Mouse (Mus musculus) T-cell, adult 2 months (primary cell): ENCODE results near the gene Hgd.
A peak's percentile ranks its signal among the peaks of the same experiment; 100 is the strongest.

Experiments used
- DNase-seq: peaks from one replicate; pipeline ENCODE4 v3.0.0; 2022; ENCODE audit warnings: low spot score

Gene Hgd

DNA sequence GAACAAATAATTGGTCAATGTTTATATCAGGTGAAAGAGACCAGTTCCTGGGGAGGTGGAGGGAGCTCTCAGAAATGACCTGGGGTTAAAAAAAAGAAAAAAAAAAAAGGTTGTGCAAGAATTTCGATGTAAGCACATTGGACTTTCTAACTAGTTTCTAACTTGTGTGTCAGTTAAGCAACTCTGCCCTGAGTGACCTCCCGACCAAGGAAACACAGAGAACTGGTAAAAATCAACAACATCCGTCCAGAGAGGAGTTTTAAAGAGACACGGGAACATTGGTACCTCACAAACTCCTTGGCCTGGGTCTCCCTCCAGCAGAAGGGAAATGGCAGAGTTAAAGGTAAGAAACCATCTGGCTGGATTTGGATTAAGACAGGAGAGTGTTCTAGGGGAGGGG, at the start of gene Hgd:
TSS of gene Hgd (plus strand) at position 160 of the 400 bp plus-strand sequence.
- DNase-seq: no peak

DNA sequence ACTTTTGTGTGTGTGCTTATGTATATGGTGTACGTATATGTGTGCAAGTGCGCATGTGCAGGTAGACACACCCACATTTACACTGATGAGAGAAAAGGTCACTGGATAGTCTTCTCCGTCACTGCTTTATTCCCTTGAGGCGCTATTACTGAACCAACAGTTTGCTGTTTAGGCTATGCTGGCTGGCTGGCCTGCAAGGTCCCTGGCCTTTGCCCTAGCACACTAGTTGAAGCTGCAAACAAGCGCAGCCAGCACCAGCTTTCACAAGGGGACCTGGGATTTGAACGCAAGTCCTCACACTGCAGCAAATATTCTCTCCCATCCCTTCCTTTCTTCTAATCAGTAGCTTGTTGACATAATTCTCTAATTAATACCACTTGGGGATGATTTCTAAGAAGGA, 49.8 kb upstream of the Hgd start:
- DNase-seq: no peak

DNA sequence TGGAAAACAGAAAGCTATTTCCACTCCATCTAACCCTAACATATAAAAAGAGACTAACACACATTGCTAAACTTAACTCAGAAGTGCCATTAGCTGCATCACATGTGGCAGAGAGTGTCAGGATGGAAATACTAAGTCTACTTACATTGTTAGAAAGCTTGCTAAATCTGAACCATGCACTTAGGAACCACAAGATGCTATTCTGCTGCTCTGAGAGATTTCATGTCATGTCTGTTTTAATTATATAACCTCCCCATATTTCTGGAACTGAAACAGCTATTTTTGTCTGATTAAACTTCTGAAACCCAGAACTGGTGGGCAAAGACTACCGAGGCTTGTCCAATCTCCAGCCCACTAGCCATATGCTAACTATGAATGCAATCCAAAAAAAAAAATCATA, 47.9 kb upstream of the Hgd start:
- DNase-seq: no peak

DNA sequence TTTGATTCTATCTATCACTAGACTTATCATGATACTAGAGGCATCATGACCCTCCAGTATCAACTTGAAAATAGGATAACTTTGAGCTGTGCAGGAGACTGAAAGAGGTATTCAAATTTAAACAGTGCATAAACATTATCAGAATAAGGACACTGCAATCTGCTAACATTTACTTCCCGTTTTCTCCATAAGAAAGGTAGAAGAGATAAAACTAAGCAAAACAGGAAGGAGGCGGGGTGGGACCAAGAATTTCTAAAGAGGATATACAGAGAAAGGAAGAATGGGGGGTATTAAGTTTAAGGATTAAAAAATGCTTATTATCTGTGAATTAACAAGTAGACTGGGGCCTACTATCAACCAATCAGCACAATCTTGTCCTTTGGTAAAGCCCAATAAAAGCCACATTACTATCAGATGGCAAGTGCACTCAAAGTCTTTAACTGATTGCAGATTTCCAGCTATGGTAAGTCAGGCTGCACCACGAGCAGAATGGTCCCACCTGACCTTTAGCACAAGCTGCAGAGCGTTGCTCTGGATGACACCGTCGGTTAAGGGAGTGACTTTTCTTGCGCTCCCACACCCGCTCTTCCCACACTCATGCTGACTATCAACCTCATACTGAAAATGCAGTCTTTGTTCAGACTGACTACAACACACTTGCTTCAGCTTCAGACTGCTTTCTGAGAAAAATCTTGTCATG, 46.4 kb upstream of the Hgd start:
- DNase-seq: no peak

DNA sequence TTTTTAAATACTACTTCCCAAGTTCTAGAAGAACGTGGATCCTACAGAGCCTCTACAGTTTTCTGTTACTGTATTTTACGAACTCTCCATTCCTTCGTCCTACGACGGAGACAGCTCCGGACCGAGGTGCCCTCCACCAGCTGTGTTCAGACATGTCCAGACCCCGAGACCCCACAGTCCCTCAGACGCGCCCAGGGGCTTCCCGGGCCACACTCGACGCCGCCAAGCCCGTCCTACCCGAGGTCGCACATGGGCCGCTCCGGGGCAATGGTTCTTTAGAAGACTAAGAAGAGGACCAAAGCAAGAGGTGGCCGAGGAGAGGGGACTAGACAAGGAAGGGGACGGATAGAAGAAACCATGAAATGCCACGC, 40.7 kb upstream of the Hgd start:
- no peak for DNase-seq

DNA sequence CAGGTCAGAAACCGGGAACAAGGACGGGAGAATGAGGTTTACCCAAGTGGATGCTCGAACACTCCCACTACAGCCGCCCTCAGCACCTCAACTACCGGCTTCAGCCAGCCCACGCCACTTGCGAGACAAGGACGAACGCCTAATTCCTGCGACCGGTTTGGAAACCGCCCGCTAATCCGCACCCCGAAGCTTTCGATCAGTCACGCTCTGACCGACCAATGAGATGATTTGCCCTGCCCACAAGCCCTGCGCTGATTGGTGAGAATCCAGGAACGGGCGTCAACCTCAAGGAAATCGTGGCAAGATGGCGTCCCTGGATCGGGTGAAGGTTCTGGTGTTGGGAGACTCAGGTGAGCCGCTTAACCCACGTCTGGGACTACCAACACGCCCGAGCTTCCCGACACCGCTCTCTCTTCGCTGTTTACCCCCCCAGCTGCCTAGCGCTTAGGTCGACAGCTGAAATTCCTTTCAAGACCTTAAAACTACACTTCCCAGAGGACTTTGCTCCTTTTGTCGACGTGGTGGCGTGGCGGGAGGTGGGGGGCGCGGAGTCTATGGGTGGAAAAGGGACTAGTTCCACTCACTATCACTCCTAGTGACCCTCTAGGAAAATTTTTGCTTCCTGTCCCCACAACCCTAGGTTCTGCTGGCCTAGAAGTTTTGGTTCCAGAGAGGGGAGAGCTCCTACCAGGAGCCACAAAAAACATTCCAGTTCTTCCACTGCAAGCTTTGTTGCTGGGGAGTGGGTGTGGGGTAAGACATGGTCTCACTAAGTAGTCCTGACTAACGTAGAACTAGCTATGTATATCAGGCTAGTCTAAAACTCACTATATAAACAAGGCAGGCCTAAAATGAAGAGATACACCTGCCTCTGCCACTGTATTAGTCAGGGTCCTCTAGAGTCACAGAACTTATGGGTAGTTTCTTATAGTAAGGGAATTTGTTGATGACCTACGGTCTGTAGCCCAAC, 40.1 kb upstream of the Hgd start, which contains the start of the genes Gtf2e1 and Rabl3:
TSS of gene Gtf2e1 (minus strand) at position 179 of the 970 bp plus-strand sequence.
TSS of gene Rabl3 (plus strand) at position 275 of the 970 bp plus-strand sequence.
- peak; percentile 96 for DNase-seq

DNA sequence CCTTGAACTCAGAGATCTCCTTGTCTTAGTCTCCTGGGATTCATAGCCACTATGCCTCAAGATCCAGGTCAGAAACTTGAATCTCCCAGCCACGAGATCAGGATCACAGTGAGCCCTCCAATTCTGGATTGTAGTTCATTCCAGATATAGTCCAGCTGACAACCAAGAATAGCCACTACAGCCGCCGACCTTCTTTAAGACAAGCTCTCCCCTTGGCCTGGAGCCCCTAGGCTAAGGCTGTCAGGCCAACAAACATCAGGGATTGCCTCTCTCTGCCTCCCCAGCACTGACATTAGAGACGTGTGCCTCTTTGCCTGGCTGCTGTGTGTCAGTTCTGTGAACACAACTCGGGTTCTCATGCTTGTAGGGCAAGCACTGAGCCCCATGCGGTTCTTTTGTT, 39.2 kb upstream of the Hgd start:
- no peak for DNase-seq

DNA sequence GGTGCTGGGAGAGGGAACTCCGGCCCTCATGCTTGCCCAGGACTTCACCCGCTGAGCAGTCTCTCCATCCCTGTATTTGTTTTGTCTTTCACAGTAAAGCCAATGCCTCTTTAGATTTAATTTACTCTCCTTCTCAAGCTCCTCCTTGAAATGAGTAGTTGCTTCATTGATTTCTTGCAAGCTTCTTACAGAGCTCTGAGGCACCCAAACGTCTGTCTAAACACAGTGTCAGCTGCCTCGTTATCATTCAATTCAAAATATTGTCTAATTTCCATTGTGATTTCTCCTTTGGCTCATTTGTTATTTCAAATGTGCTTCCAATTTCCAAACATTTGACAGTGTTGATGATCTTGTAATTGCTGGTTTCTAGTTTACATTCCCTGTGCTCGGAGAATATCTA, 33.6 kb upstream of the Hgd start:
- no peak for DNase-seq

DNA sequence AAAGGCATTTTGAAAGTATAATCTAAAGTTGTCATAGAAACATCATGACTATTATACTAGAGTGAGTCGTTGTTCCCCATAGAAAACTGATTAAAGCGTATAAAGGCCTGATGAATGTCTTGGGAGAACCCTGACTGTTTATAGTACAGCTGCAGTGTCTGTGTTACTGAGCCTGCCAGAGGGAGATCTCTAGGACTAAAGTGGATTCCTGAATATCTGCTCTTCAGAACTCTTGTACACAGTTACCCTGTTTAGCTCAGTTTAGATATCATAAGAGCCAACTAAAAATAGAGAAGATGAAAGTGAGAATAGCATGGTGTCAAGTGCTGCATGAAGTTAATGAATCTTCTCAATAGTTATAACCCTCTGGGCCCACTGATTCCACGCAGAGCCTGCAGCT, 29.7 kb upstream of the Hgd start:
- DNase-seq: no peak

DNA sequence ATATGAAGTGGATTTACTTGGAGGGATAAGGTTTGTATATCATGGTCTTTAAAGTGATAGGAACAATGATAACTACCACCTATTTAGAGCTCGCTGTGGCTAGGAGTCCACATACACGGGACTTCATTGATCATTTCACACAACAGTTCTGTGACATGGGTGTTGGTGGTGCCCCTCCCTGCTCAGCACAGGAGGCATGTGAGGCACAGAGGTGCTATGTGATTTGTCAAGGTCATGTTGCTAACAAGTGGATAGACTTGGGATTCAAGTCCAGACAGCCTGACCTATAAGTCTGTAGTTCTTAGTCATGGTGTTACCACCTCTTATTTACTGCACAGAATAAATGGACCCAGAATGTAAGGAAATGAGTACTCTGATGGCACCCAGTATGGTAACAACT, 29.0 kb upstream of the Hgd start:
- DNase-seq: no peak

DNA sequence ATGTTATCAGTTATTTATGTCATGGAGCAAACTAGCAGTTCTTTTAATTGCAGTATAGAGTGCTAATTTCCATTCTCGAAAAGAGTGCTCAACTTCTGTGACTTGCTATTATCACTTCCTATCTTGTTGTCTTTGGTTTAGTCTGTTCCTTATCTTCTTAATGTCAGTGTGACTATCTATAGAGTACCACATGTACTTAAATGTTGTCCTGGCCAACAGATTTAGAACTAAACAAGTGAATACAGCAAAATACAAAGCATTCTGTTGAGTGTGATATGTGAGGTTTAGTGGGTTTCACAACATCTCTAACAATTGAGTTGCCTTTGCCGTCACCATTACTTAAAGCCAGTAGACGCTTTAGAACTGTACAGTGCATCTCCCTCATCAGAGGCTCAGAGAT, 27.1 kb upstream of the Hgd start:
- no peak for DNase-seq

DNA sequence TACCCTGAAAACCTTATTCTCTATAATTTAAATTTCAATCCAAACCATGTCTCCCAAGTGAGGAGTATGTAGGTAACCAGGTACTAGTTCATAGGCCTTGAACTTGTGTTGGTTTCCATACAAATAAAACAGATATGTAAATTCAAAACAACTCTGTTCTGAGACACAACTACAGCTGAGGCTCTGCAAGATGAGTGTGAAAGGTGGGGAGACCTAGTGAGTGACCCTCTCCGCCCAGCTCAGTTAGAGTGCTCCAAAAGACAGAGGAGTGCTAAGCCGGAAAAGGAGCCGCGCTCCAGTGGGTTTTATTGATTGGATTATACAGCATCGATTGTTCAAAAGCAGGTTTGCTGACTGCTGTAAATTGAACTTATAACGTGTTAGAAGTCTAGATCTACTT, 17.5 kb upstream of the Hgd start:
- no peak for DNase-seq

DNA sequence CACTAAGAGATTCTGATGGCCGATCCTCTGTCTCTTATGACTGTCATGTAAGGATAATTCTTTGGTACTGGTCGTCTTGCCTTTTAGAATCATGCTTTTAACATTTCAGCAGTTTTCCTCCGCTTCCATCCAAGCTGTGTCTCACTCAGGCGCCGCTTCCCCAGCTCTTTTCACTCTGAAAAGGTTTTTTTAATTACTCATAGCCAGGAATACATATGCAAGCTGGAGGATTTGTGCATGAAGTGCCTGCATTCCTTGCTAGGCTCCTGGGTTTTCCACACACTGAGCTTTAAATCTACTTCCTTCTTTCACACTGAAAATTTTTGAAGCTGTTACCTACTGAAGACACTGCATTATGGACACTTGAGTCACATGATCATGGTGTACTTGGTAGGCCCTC, 17.0 kb upstream of the Hgd start:
- no peak for DNase-seq

DNA sequence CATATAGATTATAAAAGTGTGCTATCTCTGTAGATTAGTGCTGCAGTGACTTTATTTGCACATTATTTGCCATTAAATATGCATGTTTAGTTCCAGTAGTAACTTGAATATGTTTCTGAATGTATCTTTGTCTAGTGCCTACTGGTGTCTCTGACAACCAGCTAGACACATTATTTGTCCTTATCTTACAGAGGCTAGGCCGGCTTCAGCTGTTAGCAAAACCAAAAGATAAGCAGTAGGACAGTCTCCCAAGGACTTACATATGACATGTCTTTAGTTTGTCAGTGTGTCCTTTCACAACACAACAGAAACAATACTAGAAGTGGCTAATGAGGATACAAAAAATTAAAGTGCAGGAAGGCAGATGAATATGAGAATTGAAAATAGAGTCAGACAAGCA, 14.8 kb upstream of the Hgd start:
- no peak for DNase-seq

DNA sequence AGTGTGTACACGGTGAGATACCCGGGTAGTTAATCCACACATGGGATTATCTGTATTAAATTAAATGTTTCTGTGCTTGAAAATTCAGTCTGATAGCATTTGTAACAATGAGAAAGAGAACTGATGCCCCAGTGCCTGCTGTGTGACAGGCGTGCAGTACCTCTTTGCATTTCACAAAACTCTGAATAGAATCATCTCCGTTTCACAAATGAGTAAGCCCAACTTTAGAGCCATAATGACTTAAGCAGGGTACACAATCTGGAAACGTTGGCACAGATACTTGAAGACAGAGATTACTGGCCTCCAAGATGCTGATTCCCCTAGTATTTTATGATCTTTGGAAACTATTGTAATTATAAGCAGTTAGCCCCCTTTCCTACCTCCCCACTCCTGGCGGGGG, 13.8 kb upstream of the Hgd start:
- no peak for DNase-seq

DNA sequence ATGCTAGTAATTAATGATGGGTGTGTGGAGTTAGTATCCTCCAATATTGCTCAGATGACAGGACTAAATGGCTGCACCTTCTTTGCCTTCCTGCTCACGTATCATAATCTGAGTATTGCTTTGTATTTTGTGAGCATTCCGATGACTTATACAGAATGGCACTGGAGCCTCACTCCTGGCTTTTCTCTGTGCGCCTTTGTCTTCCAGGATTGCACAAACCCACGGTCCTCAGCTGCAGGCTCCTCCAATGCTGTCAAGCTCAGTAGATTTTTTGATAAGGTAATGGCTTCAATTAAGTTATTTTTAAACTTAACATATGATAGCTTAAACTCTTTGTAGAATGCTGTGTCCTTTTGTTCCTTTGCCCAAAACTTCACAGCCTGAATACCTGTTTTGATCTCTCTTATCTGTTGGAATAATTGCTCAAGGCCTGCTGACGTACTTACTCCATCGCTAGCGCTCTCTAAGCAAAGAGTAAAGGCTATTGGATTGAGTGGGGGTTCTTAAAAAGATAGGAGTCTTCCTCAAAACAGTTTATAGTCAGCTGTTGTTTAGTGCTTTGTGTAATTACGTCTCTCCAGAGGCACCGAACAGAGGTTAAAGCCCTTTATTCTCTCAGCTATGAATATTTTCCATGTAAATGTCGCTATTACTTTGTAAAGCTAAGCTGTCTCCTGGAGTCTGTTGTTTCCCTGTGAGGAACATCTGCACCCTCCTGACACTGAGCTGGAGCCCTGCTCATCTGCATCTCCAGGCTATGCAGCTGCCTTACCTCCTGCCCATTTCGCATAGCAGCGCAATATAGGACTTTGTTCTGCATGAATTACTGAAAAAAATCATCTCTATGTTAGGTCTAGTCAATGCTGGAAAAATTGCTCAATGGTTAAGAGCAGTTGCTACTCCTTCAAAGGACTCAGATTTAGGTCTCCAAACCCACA, 12.6 kb upstream of the Hgd start:
- DNase-seq: no peak

DNA sequence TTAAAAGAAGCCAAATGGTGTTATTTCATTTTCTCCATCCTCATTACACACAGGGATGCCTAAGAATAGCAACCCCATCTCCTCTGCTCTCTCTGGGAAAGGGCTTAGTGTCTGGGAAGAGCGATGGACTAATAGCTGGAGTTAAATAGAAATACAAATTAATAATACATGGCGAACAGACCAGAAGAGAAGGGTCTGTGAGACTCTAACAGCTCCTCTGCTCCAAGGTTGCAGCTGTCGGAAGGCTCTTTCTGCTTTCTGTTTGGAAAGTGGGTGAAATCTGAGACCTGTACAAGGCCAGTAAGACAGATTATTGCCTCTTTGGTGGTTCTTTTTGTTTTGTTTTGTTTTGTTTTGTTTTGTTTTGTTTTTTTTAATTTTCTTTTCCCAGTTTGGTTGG, 8.4 kb upstream of the Hgd start:
- DNase-seq: no peak

DNA sequence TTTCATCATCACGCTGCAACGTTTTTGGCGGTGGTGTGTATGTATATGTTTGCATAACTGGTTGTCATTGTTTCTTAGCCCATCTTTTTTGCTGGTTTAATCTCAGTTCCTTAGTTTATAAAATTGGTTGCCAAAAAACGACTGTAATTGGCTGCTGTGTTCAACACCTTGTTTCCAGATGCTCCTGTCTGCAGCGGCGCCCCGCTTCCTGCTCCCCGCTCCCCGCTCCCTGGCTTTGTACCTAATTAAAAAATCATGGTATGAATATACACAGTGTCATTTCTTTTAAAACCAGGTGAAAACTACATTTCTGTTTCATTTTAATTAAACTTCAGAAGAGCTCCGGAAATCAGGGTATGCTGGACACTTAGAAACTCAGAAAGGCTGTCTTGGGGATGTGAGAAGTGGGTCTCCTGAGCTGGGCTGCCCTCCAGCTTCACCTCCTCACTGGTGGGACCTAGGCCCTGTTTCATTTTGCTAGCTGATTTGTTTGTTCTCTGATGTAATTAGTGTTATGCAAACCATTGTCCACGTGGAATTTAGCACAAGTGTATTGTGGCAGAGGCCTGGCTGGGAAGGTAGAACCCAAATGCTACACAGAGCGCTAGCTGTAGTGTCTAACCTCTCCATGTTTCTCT, 7.7 kb upstream of the Hgd start:
- no peak for DNase-seq

DNA sequence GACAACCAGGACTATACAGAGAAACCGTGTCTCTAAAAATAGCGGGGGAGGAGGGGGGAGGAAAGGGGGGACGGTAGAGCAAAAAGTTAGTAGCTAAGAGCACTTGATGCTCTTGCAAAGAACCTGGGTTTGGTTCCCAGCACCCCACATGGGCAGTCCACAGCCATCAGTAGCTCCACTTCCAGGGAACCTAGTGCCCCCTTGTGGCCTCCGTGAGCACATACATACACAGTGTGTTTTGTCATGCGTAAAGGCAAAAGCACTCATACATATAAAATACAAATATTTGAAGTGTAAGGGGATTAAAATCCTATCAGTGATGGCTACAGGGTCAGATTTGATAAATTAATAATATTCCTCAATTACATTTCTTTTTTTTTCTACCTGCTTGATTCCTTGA, 6.9 kb upstream of the Hgd start:
- no peak for DNase-seq

DNA sequence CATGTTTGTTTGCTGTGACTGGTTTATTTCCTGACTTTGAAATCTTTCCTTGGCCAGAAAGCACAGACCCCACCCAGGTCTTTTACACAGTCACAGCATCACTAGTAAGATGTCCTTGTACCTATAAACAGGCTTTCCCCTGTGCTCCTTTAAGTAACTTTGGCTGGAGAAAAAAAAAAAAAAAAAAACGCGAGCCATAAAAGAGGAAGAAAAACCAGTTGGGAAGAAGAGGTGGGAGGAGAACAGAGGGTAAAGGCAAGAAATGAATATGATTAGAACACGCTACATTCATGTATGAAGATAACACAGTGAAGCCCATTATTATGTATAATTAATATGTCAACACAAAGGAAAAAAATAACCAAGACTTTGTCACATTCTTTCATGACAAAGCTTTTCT, 4.6 kb upstream of the Hgd start:
- no peak for DNase-seq

DNA sequence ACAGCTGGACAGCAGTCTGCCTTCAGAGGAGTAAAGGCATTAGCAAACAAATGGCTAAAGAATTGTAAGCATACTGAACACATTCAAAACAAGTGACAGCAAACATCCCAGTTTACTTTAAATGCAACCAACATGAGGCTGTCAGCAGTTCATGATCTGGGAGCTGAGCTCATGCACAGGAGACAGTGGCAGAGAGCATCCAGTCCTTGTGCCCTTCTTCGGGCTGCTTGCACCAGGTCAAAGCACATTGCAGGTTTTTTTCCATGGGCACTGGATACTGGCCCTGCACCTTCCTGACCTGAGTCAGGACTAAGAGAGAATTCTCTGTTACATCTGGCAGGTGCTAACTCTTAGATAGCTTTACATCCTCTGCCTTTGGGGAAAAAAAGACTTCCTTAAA, 362 bp upstream of the Hgd start:
- DNase-seq: no peak

DNA sequence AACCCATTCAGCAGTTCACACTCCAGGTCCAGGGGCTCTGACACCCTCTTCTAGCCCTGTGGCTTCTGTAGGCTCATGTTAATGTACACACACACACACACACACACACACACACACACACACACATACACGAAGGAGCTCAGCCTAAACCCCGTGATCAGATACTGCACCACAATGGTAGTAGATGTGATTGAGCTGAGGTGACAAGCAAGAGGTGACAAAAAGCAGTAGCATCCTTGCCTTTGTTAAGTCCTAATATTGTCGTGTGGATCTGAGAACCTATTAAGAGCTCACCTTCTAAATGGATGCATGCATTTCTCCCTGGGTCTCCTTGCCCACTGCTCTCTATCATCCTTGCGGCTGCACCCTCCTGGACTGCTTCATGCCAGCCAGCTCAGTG, 698 bp downstream of the Hgd start:
- no peak for DNase-seq
